Mouse (Mus musculus) kidney, postnatal 36 days (tissue): ENCODE data around the gene Csmd2.

Experiments used
- DNase-seq, 2 experiments: peaks; one replicate each; pipeline ENCODE4 v3.0.0; 2021 to 2022; ENCODE audit warnings: mixed read lengths in 2 of 2

Gene Csmd2

GRCm38 (mm10) chr4:128141161-128142101, 153.8 kb downstream of the Csmd2 start:
- no peak for DNase-seq

GRCm38 (mm10) chr4:128142279-128142678, 154.6 kb downstream of the Csmd2 start:
- no peak for DNase-seq

DNA sequence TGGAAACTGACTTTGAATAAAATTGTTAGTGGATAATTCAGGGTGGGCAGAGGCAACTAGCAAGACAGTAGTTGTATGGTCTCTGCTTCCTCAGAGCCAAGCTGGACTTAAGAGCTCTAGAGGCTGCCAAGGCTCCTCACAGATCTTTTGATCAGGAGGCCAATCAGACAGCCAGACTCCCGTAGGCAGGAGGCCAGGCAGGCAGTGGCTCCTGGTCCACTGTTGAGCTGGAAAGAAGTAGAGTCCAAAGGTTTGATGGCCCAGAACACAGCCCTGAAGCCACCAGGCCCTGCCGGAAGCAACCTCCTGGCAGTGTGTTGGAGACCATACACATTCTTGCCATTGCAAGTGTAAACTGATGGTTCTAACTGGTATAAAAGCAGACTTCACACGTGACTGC, 155.5 kb downstream of the Csmd2 start:
- DNase-seq: peak in 1 of 2 experiments; percentile 11

DNA sequence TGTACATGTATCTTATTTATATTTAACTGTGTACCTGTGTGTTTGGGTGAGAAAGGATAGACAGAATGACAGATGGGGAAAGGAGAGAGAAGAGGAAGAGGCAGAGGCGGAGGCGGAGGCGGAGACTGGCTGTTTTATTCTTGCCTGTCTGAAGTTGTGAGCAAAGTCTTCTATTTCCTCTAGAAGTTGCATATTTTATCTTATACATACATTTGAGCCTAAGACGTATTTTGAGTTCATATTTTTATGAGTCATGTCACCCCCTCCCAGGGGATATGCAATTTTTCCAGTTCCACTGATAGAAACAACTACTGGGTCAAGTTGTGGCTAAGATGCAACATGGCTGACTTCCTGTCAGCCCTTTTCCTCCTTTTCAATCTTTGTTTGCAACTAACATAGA, 161.9 kb downstream of the Csmd2 start:
- DNase-seq: no peak

DNA sequence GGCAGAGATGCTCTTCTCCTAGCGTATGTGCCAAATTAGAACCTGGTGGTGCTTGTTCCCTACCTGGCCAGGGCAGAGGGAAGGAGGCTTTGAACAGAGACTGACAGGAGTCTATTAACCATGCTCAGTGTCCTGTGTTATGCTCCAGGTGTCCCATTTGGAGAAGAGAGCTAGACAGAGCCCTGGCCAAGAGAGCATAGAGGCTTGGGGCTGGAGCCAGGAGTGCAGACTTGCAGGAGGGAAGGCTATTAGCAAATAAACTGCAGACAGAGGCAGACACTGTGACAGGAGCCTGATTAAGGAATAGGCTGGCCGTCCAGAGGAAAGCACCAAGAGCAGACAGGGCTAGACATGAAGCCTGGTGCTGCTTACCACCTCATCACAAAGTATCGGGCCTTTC, 164.4 kb downstream of the Csmd2 start:
- DNase-seq: no peak

DNA sequence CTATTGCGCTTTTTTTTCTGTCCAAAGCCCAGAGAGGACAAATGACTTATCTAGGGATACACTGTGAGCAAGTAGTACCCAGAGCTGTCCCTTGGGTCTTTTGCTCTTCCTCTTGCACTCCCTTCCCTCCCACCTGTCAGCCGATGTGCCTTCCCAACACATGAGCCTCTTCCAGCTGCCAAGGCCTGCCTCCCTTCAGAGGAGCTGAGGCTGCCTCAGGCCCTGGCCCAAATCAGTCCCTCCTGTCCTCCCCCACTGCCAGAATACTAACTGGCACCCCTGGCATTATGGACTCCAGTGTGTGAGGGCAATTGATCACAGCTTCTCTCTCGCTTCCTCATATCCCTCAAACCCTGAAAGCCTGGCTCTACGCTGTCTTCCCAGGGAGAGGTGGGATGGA, 165.5 kb downstream of the Csmd2 start:
- no peak for DNase-seq

DNA sequence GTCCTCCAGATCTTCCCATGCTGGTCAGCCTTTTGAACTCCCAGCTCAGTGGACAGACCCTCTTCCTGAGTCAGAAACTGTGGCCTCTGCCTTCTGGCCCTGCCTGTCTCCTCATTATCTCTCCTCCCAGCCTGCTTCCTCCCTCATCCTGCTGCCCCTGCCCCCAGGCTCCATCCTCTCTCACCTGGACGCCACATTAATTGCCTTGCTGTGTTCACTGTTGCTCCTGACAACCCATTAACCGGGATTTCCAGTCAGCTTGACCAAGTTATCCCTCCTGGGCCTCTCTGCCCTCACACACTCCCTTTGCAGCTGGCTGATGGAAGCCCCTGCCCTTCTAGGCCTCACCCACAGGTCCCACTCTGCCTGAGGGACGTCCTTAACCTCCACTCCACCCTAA, 167.6 kb downstream of the Csmd2 start:
- no peak for DNase-seq

- no peak for DNase-seq
Observed at GRCm38 (mm10) chr4:128160656-128161055, 173.0 kb downstream of the Csmd2 start.

DNA sequence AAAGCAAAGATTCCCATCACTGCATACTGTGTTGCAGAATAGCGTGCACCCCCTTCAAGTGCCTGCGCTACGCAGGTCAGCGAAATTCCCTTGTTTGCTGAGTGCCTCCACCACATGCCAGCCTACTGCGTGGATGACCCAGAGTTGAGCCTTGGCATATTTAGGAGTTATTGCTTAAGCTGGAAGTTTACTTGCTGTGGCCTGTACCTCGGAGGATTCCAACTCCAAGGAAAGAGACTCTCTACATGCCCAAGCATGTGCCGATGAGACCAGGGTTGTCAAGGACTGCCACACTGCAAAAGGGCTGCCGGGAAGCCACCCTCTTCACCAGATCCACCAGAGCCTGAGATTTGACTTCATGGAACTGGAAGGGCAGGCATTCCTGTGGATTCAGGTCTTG, 182.5 kb downstream of the Csmd2 start:
- DNase-seq: no peak

GRCm38 (mm10) chr4:128171233-128171632, 183.6 kb downstream of the Csmd2 start:
- no peak for DNase-seq

DNA sequence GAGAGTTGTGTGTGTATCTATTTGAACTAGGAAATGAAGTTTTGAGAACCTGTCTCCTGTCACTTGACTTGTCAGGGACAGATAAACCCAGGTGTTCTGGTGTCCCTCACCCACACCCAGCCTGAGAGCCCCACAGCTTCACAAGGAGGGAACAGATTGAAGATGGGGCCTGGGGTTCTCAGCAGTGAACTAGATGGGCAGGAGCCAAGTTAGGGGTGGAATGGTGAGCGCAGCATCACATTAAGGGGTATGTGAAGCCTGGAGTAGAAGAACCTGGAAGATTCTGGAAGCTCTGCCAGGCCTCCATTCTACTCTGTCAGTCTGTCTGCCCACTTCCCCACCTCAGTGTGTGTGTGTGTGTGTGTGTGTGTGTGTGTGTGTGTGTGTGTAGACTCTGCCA, 184.0 kb downstream of the Csmd2 start:
- DNase-seq: no peak

DNA sequence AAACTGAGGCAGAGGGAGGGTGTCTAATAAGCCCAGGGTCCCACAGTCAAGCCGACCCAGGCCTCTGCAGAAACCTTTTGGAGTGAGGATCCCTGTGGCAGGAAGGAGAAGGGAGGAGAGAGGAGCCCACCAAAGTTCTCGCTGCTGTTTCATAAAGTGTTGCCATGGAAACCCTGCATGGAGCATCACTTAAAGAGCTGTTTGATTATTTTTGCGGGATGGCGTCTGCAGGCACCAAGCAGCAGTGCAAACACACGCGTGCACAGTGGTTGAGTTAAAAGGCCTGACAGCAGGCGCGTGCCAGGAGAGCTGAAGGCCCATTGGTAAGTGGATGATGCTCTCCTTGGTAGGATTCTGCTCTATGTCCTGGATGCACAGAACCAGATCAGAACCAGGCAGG, 191.3 kb downstream of the Csmd2 start:
- no peak for DNase-seq

DNA sequence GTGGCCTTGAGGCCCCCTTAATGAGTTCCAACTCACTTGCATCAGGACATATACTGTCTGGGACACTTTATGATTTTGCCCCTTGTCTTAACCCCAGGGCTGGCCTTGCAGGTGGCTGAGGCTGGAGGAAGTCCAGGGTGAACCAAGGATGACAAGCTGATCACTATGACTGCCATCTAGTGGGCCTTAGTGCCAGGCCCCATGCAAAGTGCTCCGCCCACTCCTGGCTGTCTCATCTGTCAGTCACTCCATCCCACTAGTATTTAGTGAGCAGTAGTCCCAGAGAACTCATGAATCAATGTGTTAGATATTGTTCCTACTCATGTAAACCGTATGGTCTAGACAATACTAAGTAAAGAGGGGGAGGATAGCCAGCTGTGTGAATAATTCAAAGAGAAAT, 191.9 kb downstream of the Csmd2 start:
- DNase-seq: peak in 1 of 2 experiments; percentile 33

DNA sequence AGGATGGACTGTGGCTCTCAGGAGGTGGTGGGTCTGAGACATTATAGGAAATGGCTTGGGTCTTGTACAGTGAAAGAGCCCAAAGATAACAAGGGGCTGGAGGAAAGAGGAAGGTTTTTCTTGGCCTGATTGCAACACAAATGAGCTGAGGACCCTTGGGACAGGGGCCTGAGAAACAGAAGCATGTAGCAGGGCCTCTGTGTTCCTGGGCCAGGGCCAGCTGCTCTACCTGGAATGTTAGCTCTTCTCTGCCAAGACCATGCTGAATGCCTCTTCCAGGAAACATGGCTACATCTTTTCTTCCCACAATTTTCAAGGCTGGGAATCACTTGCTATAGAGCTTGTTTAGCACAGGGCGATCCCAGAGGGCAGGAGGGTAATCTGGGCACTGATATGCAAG, 197.1 kb downstream of the Csmd2 start:
- no peak for DNase-seq

DNA sequence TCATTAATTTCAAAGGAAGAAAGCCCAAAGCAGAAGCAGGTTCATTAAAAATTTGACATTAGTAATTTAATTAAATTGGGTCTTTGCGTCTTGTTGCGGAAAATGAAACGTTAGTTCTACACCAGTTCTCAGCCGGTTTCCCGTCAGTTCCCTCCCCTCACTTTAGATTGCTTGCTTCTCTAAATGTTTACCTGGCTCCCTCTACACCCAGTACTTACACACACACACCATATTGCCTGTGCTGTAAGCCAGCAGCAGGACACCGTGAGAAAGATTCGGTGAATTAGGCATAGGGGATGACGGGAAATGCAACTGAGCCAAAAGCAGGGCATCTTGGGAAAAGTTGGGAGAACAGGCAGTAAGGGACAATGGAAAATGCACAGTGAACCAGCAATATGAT, 206.8 kb downstream of the Csmd2 start:
- no peak for DNase-seq

GRCm38 (mm10) chr4:128217991-128218595, 230.4 kb downstream of the Csmd2 start:
- DNase-seq: no peak

DNA sequence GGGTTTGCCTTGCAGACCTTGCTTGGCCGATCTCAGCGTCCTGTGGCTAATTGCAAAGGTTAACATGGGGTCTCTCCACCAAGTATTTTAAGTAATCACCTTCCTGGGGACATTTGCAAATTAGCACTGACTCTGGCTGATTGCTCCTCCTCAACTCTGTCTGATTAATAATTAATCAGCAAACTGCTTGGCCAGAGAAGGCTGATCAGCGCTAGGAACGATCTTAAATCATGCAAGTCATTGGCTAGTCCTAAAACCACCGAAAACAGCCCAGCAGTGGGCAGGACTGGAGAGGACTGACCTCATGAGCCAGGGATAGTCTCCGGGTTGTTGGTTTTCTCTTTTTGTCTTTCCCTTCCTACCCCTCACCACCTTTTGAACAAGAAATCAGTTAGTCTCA, 236.8 kb downstream of the Csmd2 start:
- DNase-seq: peak; percentile 27 to 59

DNA sequence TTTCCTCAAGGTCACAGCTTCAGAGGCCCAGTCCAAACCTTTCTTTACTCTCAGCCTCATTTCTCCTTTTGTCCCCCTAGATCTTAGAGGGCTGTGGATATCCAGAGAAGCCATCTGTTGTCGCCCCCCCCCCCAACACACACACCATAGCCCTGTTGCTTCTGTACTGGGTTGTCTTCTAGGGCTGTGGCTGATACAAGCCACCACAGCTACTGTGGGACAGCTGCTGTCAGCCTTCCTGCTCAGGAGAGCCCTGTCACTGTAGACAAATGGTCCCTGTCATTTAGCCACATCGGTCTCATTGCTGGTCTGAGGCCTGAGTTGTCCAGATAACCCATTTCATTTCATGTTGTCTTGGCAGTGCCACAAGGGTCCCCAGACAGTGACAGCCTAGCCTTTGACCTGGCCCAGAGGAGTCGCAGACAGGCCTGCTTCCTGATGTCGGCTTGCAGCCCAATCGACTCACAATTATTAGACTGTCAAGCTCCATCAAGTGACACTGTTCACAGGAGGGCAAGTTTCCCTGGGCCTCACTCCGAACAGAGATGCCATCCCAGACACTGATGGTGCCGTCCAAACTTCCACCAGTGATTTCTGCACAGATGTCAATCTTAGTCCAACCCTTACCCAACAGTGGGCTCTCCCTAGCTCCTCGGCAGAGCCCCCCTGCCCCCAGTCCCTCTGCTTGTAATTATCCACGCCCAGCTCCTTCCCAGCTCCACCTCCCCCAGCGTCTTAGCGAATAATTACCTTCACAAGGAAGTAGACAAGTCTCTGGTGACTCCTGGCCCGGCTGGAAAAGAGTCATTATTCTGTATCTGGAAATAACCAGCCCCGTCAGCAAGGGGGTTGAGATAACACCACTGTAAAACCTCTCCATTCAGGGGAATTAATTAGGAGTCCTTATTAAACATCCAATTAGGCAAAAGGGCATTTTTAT, 240.0 kb downstream of the Csmd2 start:
- DNase-seq: peak in 1 of 2 experiments; percentile 34

GRCm38 (mm10) chr4:128233458-128233857, 245.8 kb downstream of the Csmd2 start:
- DNase-seq: no peak

DNA sequence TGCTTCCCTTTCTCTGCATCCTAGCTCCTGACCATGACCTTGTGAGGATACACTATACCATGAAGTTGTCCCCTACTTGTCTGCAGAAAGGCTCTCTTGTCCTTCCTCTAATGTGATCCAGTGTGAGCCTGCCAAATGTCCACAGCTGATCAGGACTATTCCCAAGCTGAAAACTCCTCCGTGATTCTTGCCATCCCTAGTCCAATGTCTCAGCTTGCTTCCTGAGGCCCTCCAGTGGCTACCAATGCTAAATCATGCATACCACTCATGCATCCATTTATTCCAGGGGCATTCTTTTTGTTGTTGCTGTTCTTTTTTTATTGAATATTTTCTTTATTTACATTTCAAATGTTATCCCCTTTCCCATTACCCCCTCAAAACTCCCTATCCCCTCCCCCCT, 251.5 kb downstream of the Csmd2 start:
- DNase-seq: no peak

- DNase-seq: no peak
Observed at GRCm38 (mm10) chr4:128241075-128241853, 253.6 kb downstream of the Csmd2 start.

DNA sequence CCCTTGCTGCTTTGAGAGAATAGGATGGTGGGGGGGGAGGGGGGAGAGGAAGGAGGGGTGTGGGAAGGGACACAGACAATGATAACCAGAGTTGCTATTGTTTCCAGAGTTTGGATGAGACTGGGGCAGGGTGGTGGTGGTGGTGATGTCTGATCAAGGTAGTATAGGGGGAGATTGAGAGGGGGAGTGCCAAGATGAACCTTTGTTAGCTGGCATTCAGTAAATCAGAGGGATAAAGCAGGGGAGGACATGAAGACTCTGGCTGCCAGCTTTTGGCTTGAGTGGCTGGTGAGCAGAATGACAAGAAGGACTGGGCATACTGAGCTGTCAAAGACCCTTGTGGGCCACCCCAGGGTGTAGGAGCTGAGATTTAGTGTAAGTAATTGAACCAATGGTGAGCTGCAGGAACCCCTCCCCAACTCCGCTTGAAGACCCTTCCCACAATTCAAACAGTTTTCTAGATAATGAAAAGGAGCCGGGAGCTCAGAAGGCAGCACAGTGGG, 254.2 kb downstream of the Csmd2 start:
- no peak for DNase-seq
